Mouse (Mus musculus) CD4-positive, CD25-positive, alpha-beta regulatory T cell, adult 9 weeks (primary cell): ENCODE results near the gene Krtap13. TPM values are rescaled to one million over a fixed set of nuclear protein-coding genes. Genes with fewer than 3 reads are reported as not detected.

Source experiments
- polyA plus RNA-seq: library from polyadenylated mRNA; unstranded; fragments of 100-300 nt; shearing (Covaris generic); gene quantifications from one replicate; pipeline ENCODE4 v1.2.1, GENCODE M21; 2017

The Krtap13 gene
- not detected for polyA plus RNA-seq

GRCm38 (mm10) chr16:88751535-88751934, at the start of gene Krtap13:
Gene Krtap13, minus strand, starts transcription at chr16:88751635.

DNA sequence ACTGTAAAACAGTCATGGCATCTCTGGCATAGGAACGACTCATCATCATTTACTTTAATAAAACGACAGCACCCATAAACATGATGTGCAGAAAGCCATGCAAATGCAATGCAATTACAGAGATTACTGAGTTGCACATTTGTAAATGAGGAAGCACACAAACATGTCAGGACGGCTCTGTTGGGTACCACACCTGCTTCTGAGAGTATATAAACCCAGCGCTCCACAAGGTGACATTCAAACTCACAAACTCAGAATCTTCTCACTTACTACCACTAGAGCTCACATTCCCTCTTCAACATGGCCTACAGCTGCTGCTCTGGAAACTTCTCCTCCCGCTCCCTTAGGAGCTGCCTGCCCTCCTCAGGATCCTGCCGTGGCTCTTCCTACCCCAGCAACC, 26.2 kb upstream of the Krtap13 start, which contains the start of gene Gm5965:
Gm5965 (plus strand) TSS at position 301 of the 400 bp plus-strand sequence.

DNA sequence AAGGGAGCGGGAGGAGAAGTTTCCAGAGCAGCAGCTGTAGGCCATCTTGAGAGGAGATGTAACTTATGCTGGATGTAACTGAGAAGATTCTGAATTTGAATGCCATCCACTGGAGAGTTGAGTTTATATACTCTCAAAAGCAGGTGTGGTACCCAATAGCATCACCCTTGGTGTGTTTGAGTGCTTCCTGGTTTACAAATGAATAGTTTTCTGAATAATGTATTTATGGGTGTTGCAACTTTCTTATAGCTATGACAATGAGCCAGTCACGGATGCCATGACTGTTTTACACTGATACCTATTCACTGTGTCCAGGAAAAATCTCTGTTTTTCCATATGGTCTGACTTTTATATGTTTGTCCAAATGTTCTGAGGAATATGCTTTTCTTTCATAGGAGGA, 22.7 kb upstream of the Krtap13 start, which contains the start of gene 2310057N15Rik:
2310057N15Rik (minus strand) TSS at position 101 of the 400 bp plus-strand sequence.

DNA sequence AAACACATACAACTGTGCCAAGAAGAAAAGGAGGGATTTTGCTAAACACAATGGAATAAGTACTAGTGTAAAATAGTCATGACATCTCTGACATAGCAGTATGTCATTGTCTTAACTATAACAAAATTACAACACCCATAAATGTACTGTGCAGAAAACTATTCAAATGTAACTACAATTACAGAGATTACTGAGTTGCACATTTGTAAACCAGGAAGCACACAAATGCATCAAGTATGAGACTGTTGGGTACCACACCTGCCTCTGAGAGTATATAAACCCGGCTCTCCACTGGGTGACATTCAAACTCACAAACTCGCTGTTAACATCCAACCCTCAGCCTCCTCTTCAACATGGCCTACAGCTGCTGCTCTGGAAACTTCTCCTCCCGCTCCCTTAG, 7.1 kb upstream of the Krtap13 start, which contains the start of gene 2310034C09Rik:
2310034C09Rik (plus strand) TSS at position 301 of the 400 bp plus-strand sequence.

GRCm38 (mm10) chr16:88728812-88729275, 22.6 kb downstream of the Krtap13 start, which contains the start of gene Krtap13-1:
Gene Krtap13-1, plus strand, starts transcription at chr16:88728862.

GRCm38 (mm10) chr16:88707496-88708012, 43.9 kb downstream of the Krtap13 start, which contains the start of gene 2310061N02Rik:
Gene 2310061N02Rik, minus strand, starts transcription at chr16:88707962.

Other genes starting within 250 kb of the Krtap13 start
- not detected for gene Cldn17, start 244.7 kb downstream of the Krtap13 start, polyA plus RNA-seq
- not detected for gene Cldn8, start 188.5 kb downstream of the Krtap13 start, polyA plus RNA-seq
- gene Krtap24-1, start 139.4 kb downstream of the Krtap13 start, polyA plus RNA-seq, result not detected
- gene 2310079G19Rik, start 124.0 kb downstream of the Krtap13 start, polyA plus RNA-seq, result not detected
- not detected for gene Krtap26-1, start 103.8 kb downstream of the Krtap13 start, polyA plus RNA-seq
- gene Krtap27-1, start 80.0 kb downstream of the Krtap13 start, polyA plus RNA-seq, result not detected
- not detected for gene 2310061N02Rik, start 43.7 kb downstream of the Krtap13 start, polyA plus RNA-seq
- gene Krtap13-1, start 22.8 kb downstream of the Krtap13 start, polyA plus RNA-seq, result not detected
- gene 2310034C09Rik, start 7.2 kb upstream of the Krtap13 start, polyA plus RNA-seq, result not detected
- gene 2310057N15Rik, start 22.6 kb upstream of the Krtap13 start, polyA plus RNA-seq, result not detected
- not detected for gene Gm5965, start 26.3 kb upstream of the Krtap13 start, polyA plus RNA-seq
- gene Gm20741, start 60.6 kb upstream of the Krtap13 start, polyA plus RNA-seq, result not detected
- not detected for gene Krtap15, start 68.6 kb upstream of the Krtap13 start, polyA plus RNA-seq
- not detected for gene Krtap14, start 74.5 kb upstream of the Krtap13 start, polyA plus RNA-seq
- gene Krtap19-1, start 117.8 kb upstream of the Krtap13 start, polyA plus RNA-seq, result not detected
- not detected for gene Krtap19-2, start 122.6 kb upstream of the Krtap13 start, polyA plus RNA-seq
- not detected for gene Krtap19-3, start 126.4 kb upstream of the Krtap13 start, polyA plus RNA-seq
- gene Krtap19-4, start 133.5 kb upstream of the Krtap13 start, polyA plus RNA-seq, result not detected
- gene Krtap19-5, start 144.8 kb upstream of the Krtap13 start, polyA plus RNA-seq, result not detected
- gene Krtap19-9b, start 180.6 kb upstream of the Krtap13 start, polyA plus RNA-seq, result not detected
- gene Krtap16-3, start 211.2 kb upstream of the Krtap13 start, polyA plus RNA-seq, result not detected